Comparison of ENCODE assay signal across 19 mouse cellular contexts in the genomic region with DNA sequence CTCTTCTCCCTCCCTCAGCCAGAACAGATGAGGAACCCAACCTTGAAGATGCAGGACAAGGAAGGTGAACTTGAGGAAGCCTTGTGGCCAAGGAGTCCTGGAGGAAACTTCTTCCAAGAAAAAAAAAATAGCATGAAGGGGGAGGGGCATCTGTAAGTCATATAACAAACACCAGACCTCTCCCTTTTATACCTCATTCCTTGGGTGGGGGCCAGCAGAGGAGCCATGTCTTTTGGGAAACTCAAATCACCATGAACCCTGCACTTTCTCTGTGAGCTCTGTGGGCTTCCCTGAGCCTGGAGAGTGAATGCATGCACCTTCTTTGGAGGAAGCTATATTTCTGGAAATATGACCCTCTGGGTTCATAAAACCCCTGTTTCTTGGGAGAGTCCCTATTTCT.
A peak's percentile ranks its signal among the peaks of the same experiment; 100 is the strongest.
DNase-seq lines count a peak whose midpoint lies in the region; ATAC-seq lines count a peak whose summit lies in the region.
"Had no signal": no experiment of that assay in that cellular context is flagged by ENCODE, and none has a peak within 500 bp of the region (broad histone marks: within the 10 kb centered on the region; RNA-seq: fewer than 3 reads in every experiment).

No protein-coding gene starts in this region.

- H3K36me3 ChIP-seq in heart, embryonic 14.5 days (ENCODE audit: control insufficient read depth, insufficient read depth, low read length), result no peaks in the 10 kb centered on the region
- no peaks in the 10 kb centered on the region for H3K36me3 ChIP-seq in intestine, embryonic 16.5 days (ENCODE audit: control insufficient read depth, insufficient read depth, low read length)
- no peaks in the 10 kb centered on the region for H3K36me3 ChIP-seq in intestine, embryonic 15.5 days
- H3K36me3 ChIP-seq in embryonic facial prominence, embryonic 10.5 days (replicated peaks), result no peaks in the 10 kb centered on the region
- no peaks in the 10 kb centered on the region for H3K36me3 ChIP-seq in limb, embryonic 12.5 days
- H3K36me3 ChIP-seq: embryonic facial prominence, embryonic 13.5 days; liver, embryonic 12.5 days; lung, embryonic 15.5 days; midbrain, embryonic 13.5 days had no signal

- no peaks in the 10 kb centered on the region for H3K9me3 ChIP-seq in heart, embryonic 14.5 days (ENCODE audit: control insufficient read depth, low read length)
- no peaks in the 10 kb centered on the region for H3K9me3 ChIP-seq in intestine, embryonic 16.5 days (ENCODE audit: control insufficient read depth, low read length)
- H3K9me3 ChIP-seq in intestine, embryonic 15.5 days, result no peaks in the 10 kb centered on the region
- H3K9me3 ChIP-seq in embryonic facial prominence, embryonic 10.5 days, result no peaks in the 10 kb centered on the region
- no peaks in the 10 kb centered on the region for H3K9me3 ChIP-seq in limb, embryonic 12.5 days
- H3K9me3 ChIP-seq: embryonic facial prominence, embryonic 13.5 days; liver, embryonic 12.5 days; lung, embryonic 15.5 days; midbrain, embryonic 13.5 days had no signal

- no peak overlapping the region for H3K9ac ChIP-seq in heart, embryonic 14.5 days (ENCODE audit: low read length)
- H3K9ac ChIP-seq in intestine, embryonic 16.5 days (ENCODE audit: low read depth, low read length), result no peak overlapping the region
- no peak overlapping the region for H3K9ac ChIP-seq in intestine, embryonic 15.5 days
- H3K9ac ChIP-seq in limb, embryonic 12.5 days (replicated peaks), result no peak overlapping the region
- H3K9ac ChIP-seq: embryonic facial prominence, embryonic 13.5 days; forebrain, postnatal 0 days; liver, embryonic 12.5 days; lung, embryonic 15.5 days; midbrain, embryonic 13.5 days had no signal

- no peak for ATAC-seq in heart, embryonic 14.5 days (ENCODE audit: insufficient number of reproducible peaks, insufficient read depth, low FRiP score, low read depth)
- no peak for ATAC-seq in intestine, embryonic 16.5 days
- ATAC-seq in intestine, embryonic 15.5 days, result no peak
- ATAC-seq in limb, embryonic 12.5 days (ENCODE audit: insufficient number of reproducible peaks, insufficient read depth, low FRiP score, low TSS enrichment, low read depth), result no peak
- ATAC-seq: forebrain, postnatal 0 days; liver, embryonic 12.5 days; midbrain, embryonic 13.5 days had no signal

- no peak for DNase-seq in heart, postnatal 10 days
- no peak for DNase-seq in embryonic facial prominence, embryonic 10.5 days (ENCODE audit: low spot score)
- no peak for DNase-seq in spleen, postnatal 10 days (ENCODE audit: low spot score in 2 of 2)
- DNase-seq: adrenal gland, postnatal 14 days; B cell, adult 2 months; cerebellum, adult 11-12 months; cerebellum, postnatal 36 days; forebrain, postnatal 0 days; heart, adult 18-20 months; kidney, adult 11 months; right cerebral cortex, postnatal 4 days had no signal

- no peak overlapping the region for H3K4me2 ChIP-seq in heart, embryonic 14.5 days (ENCODE audit: low read length)
- H3K4me2 ChIP-seq in intestine, embryonic 16.5 days (ENCODE audit: low read depth, low read length), result no peak overlapping the region
- H3K4me2 ChIP-seq in intestine, embryonic 15.5 days (replicated peaks), result no peak overlapping the region
- H3K4me2 ChIP-seq in limb, embryonic 12.5 days, result peak overlapping the region; percentile 8; the same call in 1 of the 2 replicates
- H3K4me2 ChIP-seq: embryonic facial prominence, embryonic 13.5 days; liver, embryonic 12.5 days; lung, embryonic 15.5 days; midbrain, embryonic 13.5 days had no signal

- intact Hi-C loops in heart, postnatal 10 days (cut with DNase I), result no loop called here

- H3K27ac ChIP-seq in heart, embryonic 14.5 days (replicated peaks in 1 of 2; ENCODE audit: control insufficient read depth in 1 of 2, insufficient read depth in 1 of 2, low read depth in 2 of 2, low read length in 2 of 2), result peak overlapping the region; percentile 9 to 87; a peak in 3 of 4 replicates
- H3K27ac ChIP-seq in intestine, embryonic 16.5 days (ENCODE audit: low read length), result peak overlapping the region; percentile 7; the same call in 1 of the 2 replicates
- H3K27ac ChIP-seq in intestine, embryonic 15.5 days, result no peak overlapping the region
- H3K27ac ChIP-seq in embryonic facial prominence, embryonic 10.5 days (replicated peaks), result peak overlapping the region; percentile 73; the same call in 1 of the 2 replicates
- peak overlapping the region; percentile 71; the same call in 1 of the 2 replicates for H3K27ac ChIP-seq in limb, embryonic 12.5 days
- H3K27ac ChIP-seq: embryonic facial prominence, embryonic 13.5 days; liver, embryonic 12.5 days; lung, embryonic 15.5 days; midbrain, embryonic 13.5 days had no signal

- H3K4me3 ChIP-seq in heart, embryonic 14.5 days (ENCODE audit: control insufficient read depth in 1 of 2, insufficient read depth in 1 of 2, low read depth in 1 of 2, low read length in 2 of 2), result no peak overlapping the region
- no peak overlapping the region for H3K4me3 ChIP-seq in intestine, embryonic 16.5 days (ENCODE audit: low read length)
- no peak overlapping the region for H3K4me3 ChIP-seq in intestine, embryonic 15.5 days (replicated peaks)
- no peak overlapping the region for H3K4me3 ChIP-seq in embryonic facial prominence, embryonic 10.5 days
- H3K4me3 ChIP-seq in limb, embryonic 12.5 days (replicated peaks), result no peak overlapping the region
- H3K4me3 ChIP-seq: embryonic facial prominence, embryonic 13.5 days; liver, embryonic 12.5 days; lung, embryonic 15.5 days; midbrain, embryonic 13.5 days had no signal

- H3K4me1 ChIP-seq in heart, embryonic 14.5 days (ENCODE audit: control insufficient read depth in 2 of 2, insufficient read depth in 2 of 2, low read length in 2 of 2), result peaks cover 52 to 64% of the 10 kb centered on the region in 2 experiments
- H3K4me1 ChIP-seq in intestine, embryonic 16.5 days (ENCODE audit: control insufficient read depth, insufficient read depth, low read length), result peaks cover 40% of the 10 kb centered on the region
- peaks cover 46% of the 10 kb centered on the region for H3K4me1 ChIP-seq in intestine, embryonic 15.5 days (replicated peaks)
- peaks cover 96% of the 10 kb centered on the region for H3K4me1 ChIP-seq in embryonic facial prominence, embryonic 10.5 days
- H3K4me1 ChIP-seq in limb, embryonic 12.5 days (replicated peaks), result peaks cover 44% of the 10 kb centered on the region

- no peaks in the 10 kb centered on the region for H3K27me3 ChIP-seq in heart, embryonic 14.5 days (ENCODE audit: control insufficient read depth, insufficient read depth, low read length)
- H3K27me3 ChIP-seq in intestine, embryonic 16.5 days (replicated peaks; ENCODE audit: control insufficient read depth, insufficient read depth, low read length), result no peaks in the 10 kb centered on the region
- no peaks in the 10 kb centered on the region for H3K27me3 ChIP-seq in intestine, embryonic 15.5 days (replicated peaks)
- peaks cover 61% of the 10 kb centered on the region for H3K27me3 ChIP-seq in embryonic facial prominence, embryonic 10.5 days (replicated peaks; ENCODE audit: low read depth, poor library complexity, severe bottlenecking)
- H3K27me3 ChIP-seq in limb, embryonic 12.5 days, result peaks cover 96% of the 10 kb centered on the region
- H3K27me3 ChIP-seq: lung, embryonic 15.5 days had no signal
